Mouse (Mus musculus) forebrain, embryonic 11.5 days (tissue): Measurements from ENCODE around the gene Cfap52. TPM values are rescaled to one million over a fixed set of nuclear protein-coding genes. Genes with fewer than 3 reads are reported as not detected.

Experiments
- ATAC-seq: fragments of 200-750 bp; cut with Nextera tagmentation; replicated peaks from 2 replicates; pipeline ENCODE4 v1.8.0; 2017; ENCODE audit warnings: moderate TSS enrichment; ENCODE audit not compliant: low FRiP score
- DNase-seq: peaks from one replicate; pipeline ENCODE4 v3.0.0-alpha.2; 2017; ENCODE audit warnings: low spot score
- H3K27ac ChIP-seq: fragments of 300-500 bp; sonication (generic); 2 replicates; pipeline ENCODE4 v1.5.1; 2014; ENCODE audit warnings: low read depth, low read length
- H3K27me3 ChIP-seq: fragments of 300-500 bp; sonication (generic); 2 replicates; pipeline ENCODE4 v1.6.1; 2014; ENCODE audit warnings: mild to moderate bottlenecking, low read length, mixed read lengths; ENCODE audit not compliant: control insufficient read depth, insufficient read depth
- H3K36me3 ChIP-seq: fragments of 300-500 bp; sonication (generic); 2 replicates; pipeline ENCODE4 v1.6.1; 2014; ENCODE audit warnings: mild to moderate bottlenecking, low read length, moderate library complexity, mixed read lengths; ENCODE audit not compliant: control insufficient read depth, insufficient read depth
- H3K4me1 ChIP-seq: fragments of 300-500 bp; sonication (generic); replicated peaks from 2 replicates; pipeline ENCODE4 v1.6.1; 2014; ENCODE audit warnings: low read length, mixed read lengths; ENCODE audit not compliant: control insufficient read depth, insufficient read depth
- H3K4me2 ChIP-seq: fragments of 300-500 bp; sonication (generic); 2 replicates; pipeline ENCODE4 v1.6.1; 2014; ENCODE audit warnings: low read depth, mild to moderate bottlenecking, low read length, moderate library complexity, mixed read lengths; ENCODE audit not compliant: severe bottlenecking
- H3K4me3 ChIP-seq: fragments of 300-500 bp; sonication (generic); 2 replicates; pipeline ENCODE4 v1.5.1; 2014; ENCODE audit warnings: low read depth, low read length
- H3K9ac ChIP-seq: fragments of 300-500 bp; sonication (generic); 2 replicates; pipeline ENCODE4 v1.6.1; 2014; ENCODE audit warnings: low read length
- H3K9me3 ChIP-seq: fragments of 300-500 bp; sonication (generic); 2 replicates; pipeline ENCODE4 v1.6.1; 2016; ENCODE audit warnings: low read length, mixed read lengths; ENCODE audit not compliant: control insufficient read depth
- WGBS: fragments of 180-500 bp; shearing (Covaris S2); extraction: QIAGEN DNeasy Blood & Tissue Kit; methylation state at CpG from one replicate; pipeline ENCODE4 v1.1.7; 2014; 5-methylcytosine and 5-hydroxymethylcytosine counted together
- polyA plus RNA-seq: library from polyadenylated mRNA; unstranded; fragments of >200 nt; fragmentation: Nextera tagmentation; extraction: Ambion mirVana; gene quantifications from 2 replicates; pipeline ENCODE4 v1.2.1, GENCODE M21; 2014

Gene Cfap52
- polyA plus RNA-seq, 1 experiment from 2014 or later, result 0.86 TPM

DNA sequence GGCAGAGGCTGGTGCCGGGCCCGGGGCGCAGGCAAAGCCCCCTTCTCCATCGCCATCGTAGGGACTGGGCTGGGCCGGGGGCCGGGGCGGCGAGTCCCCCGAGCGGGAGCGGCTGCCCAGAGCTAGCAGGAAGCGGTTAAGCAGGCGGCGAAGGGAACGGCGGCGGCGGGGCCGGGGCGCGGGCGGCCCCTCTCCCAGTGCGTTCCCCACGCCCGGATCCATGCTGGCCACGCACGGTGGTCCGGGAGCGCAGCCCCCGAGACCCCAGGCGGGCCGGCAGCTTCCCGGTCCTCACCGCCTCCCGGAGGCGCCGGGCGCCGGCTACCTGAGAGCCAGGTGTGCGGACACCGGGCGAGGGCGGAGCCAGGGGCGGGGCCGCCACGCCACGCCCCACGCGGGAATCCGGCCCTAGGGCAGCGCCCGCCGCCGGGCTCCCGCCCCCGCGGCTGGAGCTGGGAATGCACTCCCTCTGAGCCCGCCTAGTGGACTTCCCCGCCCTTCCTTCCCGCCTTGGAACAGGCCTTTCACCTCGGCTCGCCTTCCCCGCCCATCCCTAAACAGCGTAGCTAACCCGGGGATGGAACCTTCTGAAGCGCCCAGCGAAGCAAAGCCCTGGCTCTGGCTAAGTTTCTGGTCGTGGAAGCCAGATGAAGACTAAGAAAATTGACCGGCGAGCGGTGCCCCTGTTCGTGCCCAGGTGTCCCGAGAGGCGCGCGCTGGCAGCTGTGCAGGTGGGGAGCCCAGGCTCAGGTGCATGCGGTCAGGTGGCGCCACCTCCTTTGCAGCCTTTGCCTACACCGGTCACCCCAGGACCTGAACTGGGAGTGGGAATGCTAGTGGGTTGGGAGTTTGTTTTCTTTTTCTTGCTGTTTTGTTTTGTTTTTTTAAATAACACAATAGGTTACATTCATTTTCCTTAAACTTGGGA, 43.4 kb downstream of the Cfap52 start, which contains the start of gene Usp43:
Gene Usp43, minus strand, starts transcription at position 327 of the 928 bp plus-strand sequence.
- peak; percentile 80 for DNase-seq
- H3K4me1 ChIP-seq, result no peaks in the 10 kb centered on the region; the same call in 1 of the 2 replicates
- no peak within 1 kb of the TSS for H3K27ac ChIP-seq
- WGBS, result under 1% methylated on average over 75 of the region's 80 CpGs
- H3K36me3 ChIP-seq, result no peaks in the 10 kb centered on the region
- ATAC-seq, result peak; percentile 73
- H3K27me3 ChIP-seq, result peaks cover 20% of the 10 kb centered on the region
- peak within 1 kb of the TSS; percentile 71 for H3K4me3 ChIP-seq
- peak within 1 kb of the TSS; percentile 100 for H3K4me2 ChIP-seq
- H3K9me3 ChIP-seq, result no peaks in the 10 kb centered on the region
- H3K9ac ChIP-seq, result peak within 1 kb of the TSS; percentile 59

DNA sequence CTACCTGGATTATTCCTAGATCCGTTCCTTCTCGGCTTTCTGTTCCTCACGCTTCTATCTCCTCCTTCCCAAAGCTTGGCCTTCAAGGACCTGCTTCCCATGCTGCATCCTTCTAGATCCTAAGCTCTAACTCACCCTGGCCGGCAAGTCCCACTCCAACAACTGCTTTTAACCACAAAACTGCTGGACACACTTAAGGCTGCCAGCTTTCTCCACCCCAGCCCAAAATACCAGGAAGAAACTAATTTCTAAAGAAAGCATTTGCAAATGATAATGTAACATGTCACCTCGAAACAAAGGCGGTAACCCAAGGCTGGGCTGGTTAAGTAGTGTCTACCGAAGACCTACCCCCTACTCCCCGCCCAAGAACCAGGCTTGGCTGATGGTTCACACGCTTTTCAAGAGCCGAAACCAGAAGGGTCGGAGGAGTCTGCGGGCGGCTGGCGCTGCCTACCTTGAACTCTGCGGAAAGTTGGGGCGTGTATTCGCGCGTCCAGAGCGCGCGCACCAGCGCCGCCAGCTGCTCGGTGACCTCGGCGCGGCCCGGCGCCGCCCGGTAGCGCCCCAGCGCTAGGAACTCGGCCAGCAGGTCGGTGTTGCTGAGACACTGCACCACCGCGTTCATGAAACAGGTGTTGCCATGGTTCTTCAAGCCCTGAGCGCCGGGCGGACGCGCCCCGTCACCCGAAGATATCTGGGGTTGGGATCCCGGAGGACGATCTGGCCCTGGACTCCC, 44.2 kb downstream of the Cfap52 start:
- ATAC-seq (peak; percentile 22; the same call in 1 of the 2 replicates), DNase-seq (no peak)
- Histone ChIP-seq H3K9me3 (no peaks in the 10 kb centered on the region), H3K36me3 (no peaks in the 10 kb centered on the region), H3K4me3 (peak overlapping the region; percentile 71), H3K27me3 (peaks cover 20% of the 10 kb centered on the region), H3K4me2 (peak overlapping the region; percentile 100), H3K27ac (no peak overlapping the region), H3K9ac (peak overlapping the region; percentile 59), H3K4me1 (no peaks in the 10 kb centered on the region; the same call in 1 of the 2 replicates)
- 2% methylated on average over 47 of the region's 47 CpGs for WGBS

DNA sequence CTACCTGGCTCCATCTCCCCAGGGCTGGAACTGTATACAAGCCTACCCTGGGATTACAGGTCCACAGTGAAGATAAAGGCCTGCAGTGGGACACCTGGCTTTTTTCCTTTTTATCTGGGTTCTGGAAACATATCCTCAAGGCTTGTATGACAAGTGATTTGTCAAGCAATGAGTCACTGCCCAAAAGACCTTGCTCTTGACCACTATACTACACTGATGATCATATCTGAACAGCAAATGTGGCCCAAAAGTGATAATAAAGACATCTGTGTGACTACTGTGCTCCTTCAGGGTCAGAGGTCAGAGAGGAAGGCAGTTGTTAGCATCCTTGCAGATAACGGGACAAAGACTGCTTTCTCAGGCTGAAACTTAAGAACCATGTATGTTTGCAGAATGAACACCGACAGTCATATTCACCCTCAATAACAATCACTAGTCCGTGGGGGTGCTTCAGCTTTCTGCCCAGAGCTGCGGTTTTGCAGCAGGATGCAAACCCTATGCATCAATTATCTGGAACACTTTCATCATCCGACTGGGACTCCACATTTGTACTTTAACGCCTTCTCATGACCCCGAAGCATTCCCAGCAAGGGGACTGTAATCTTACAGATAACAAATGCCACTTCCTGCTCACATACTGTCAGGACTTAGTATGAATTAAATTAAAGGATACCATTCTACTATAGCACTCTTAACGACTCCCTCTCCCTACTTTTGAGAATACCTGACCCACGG, 45.1 kb downstream of the Cfap52 start:
- ATAC-seq, result no peak
- DNase-seq, result peak; percentile 36
- Histone ChIP-seq H3K9me3 (no peaks in the 10 kb centered on the region), H3K27ac (no peak overlapping the region), H3K27me3 (peaks cover 20% of the 10 kb centered on the region), H3K36me3 (no peaks in the 10 kb centered on the region), H3K4me1 (no peaks in the 10 kb centered on the region; the same call in 1 of the 2 replicates), H3K4me2 (no peak overlapping the region), H3K9ac (no peak overlapping the region), H3K4me3 (no peak overlapping the region)
- WGBS, result 56% methylated on average over 9 of the region's 9 CpGs

DNA sequence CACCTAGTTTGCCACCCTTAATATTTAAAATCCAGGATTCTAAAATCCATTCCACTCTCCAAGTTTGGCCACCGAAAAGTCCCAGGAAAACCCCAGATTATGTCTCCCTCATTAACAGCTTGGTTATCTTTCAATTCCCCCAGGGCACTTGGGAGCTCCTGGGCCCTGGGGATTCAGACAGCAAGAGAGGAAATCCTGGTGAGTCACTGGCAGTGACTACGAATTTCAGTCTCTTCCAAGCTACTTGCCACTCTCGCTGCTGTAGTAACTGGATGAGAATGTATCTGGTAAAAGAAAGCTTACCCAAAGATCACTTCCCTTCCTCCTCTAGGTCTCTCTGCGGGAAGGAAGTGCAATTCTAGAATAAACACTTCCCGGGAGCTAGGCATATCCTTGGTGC, 45.9 kb downstream of the Cfap52 start:
- no peak for ATAC-seq

DNA sequence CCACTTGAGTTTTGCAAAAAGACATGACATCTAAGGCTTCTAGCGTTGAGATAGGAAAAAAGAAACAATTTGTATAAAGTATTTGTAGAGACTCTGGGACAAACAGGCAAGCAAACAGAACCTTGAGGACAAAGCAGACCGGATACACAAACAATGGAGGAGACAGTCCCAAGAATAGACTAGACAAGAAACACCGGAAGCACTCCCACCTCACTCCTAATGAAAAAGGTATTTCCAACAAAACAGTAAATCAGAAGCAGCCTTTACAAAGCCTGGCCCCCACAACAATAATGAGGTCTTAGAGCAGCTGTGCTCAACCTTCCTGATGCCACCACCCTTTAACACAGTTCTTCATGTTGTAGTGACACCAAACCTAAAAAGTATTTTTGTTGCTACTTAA, 48.3 kb downstream of the Cfap52 start:
- Histone ChIP-seq H3K9ac (no peak overlapping the region), H3K9me3 (no peaks in the 10 kb centered on the region), H3K4me3 (no peak overlapping the region), H3K27ac (no peak overlapping the region), H3K27me3 (peaks cover 20% of the 10 kb centered on the region), H3K36me3 (no peaks in the 10 kb centered on the region), H3K4me1 (no peaks in the 10 kb centered on the region; the same call in 1 of the 2 replicates), H3K4me2 (no peak overlapping the region)
- peak; percentile 27 for DNase-seq
- ATAC-seq, result no peak
- WGBS, result 76% methylated on average over 3 of the region's 3 CpGs

More for the DNA sequence above, 45.9 kb downstream of the Cfap52 start:
- Histone ChIP-seq H3K4me1 (no peaks in the 10 kb centered on the region; the same call in 1 of the 2 replicates), H3K27me3 (peaks cover 20% of the 10 kb centered on the region), H3K4me2 (no peak overlapping the region), H3K36me3 (no peaks in the 10 kb centered on the region), H3K4me3 (no peak overlapping the region), H3K27ac (no peak overlapping the region), H3K9ac (no peak overlapping the region), H3K9me3 (no peaks in the 10 kb centered on the region)
- WGBS, result 84% methylated on average over 5 of the region's 5 CpGs
- DNase-seq, result no peak

DNA sequence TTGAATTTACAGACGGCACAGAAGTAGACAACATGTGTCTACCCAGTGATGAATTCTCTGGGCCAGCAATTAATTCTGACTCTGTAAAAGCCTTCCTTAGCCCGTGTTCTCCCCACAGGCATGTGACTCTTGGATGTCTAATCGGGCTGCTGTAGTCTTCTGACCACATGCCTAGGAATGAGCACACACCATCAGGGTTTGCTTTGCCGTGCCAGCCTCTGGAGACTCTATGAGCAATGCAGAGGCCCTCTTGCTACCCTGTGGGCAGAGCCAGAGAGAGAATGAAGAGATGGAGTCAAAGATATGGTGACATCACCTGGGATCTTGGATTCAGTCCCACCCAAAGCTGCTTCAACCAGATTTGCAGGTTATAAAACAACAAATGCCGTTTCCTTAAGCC, 54.4 kb downstream of the Cfap52 start:
- no peak for ATAC-seq
- no peaks in the 10 kb centered on the region for H3K27me3 ChIP-seq
- no peak overlapping the region for H3K9ac ChIP-seq
- 86% methylated on average over 5 of the region's 5 CpGs for WGBS
- H3K9me3 ChIP-seq, result no peaks in the 10 kb centered on the region
- peak; percentile 35 for DNase-seq
- no peaks in the 10 kb centered on the region for H3K4me1 ChIP-seq
- H3K4me2 ChIP-seq, result no peak overlapping the region
- H3K27ac ChIP-seq, result no peak overlapping the region
- H3K36me3 ChIP-seq, result no peaks in the 10 kb centered on the region
- no peak overlapping the region for H3K4me3 ChIP-seq

DNA sequence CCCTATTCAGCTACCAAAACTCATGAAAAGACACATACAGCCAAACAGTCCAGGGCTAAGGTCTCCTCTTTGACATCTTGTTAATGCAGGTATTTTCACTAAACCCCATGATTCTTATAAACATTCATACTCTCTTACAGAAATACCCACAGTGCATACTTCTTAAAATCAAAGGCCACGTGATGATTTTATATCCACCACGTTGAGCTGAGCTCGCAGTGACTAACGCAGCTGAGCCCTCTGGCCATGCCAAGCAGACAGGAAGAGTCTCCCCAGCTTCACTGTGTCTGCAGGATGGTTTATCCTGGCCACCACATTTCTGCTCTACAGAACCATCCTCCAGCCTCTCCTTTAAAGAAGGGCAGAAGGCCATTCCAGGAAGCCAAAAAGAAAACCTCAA, 61.7 kb downstream of the Cfap52 start:
- WGBS, result 91% methylated on average over 4 of the region's 4 CpGs
- Histone ChIP-seq H3K27me3 (no peaks in the 10 kb centered on the region), H3K4me1 (no peaks in the 10 kb centered on the region), H3K27ac (no peak overlapping the region), H3K9me3 (no peaks in the 10 kb centered on the region), H3K4me3 (no peak overlapping the region), H3K9ac (no peak overlapping the region), H3K36me3 (no peaks in the 10 kb centered on the region), H3K4me2 (no peak overlapping the region)
- ATAC-seq (no peak), DNase-seq (peak; percentile 18)

DNA sequence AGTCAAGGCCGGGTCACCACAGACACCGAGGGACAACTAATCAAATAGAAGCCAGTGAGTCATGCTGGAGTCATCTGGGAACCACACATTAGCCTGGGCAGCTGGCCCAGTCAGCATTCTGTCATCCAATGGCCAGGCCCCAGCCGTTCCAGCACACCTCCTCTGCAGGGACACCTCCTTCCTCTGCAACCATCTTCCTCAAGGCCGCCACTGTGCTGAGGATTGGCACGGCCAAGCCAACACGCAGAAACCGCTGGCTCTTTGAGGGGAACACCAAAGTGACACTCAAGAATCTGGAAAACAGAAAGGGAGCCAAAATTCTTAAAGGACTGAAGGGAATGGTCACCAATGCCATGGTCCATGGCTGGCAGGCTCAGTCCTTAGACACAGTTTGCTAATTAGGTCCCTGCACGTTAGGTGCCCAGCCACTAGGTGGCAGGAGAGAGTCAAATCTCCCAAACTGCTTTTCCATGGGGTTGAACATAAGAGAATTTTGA, 68.3 kb downstream of the Cfap52 start:
- ATAC-seq (no peak), DNase-seq (peak; percentile 77)
- no peak overlapping the region for H3K4me2 ChIP-seq
- WGBS, result 66% methylated on average over 8 of the region's 8 CpGs
- no peak overlapping the region for H3K4me3 ChIP-seq
- H3K9me3 ChIP-seq, result no peaks in the 10 kb centered on the region
- H3K27me3 ChIP-seq, result no peaks in the 10 kb centered on the region
- H3K36me3 ChIP-seq, result no peaks in the 10 kb centered on the region
- no peak overlapping the region for H3K9ac ChIP-seq
- H3K27ac ChIP-seq, result no peak overlapping the region
- no peaks in the 10 kb centered on the region for H3K4me1 ChIP-seq
